Comparison of ENCODE assay signal across 10 mouse cellular contexts in genomic region chr7:132262696-132263095, GRCm38 (mm10). TPM values are rescaled to one million over a fixed set of nuclear protein-coding genes. Genes with fewer than 3 reads are reported as not detected.
A peak's percentile ranks its signal among the peaks of the same experiment; 100 is the strongest.
DNase-seq lines count a peak whose midpoint lies in the region; ATAC-seq and TF ChIP-seq lines count a peak whose summit lies in the region.
"Had no signal": no experiment of that assay in that cellular context is flagged by ENCODE, and none has a peak within 500 bp of the region (broad histone marks: within the 10 kb centered on the region; RNA-seq: fewer than 3 reads in every experiment).

No protein-coding gene starts in this region.

- H3K27me3 ChIP-seq in heart, embryonic 10.5 days (ENCODE audit: insufficient read depth, poor library complexity, severe bottlenecking), result no peaks in the 10 kb centered on the region
- no peaks in the 10 kb centered on the region for H3K27me3 ChIP-seq in embryonic facial prominence, embryonic 14.5 days (replicated peaks; ENCODE audit: control insufficient read depth, insufficient read depth, low read length)
- H3K27me3 ChIP-seq in liver, embryonic 14.5 days (ENCODE audit: control insufficient read depth, insufficient read depth, low read length), result no peaks in the 10 kb centered on the region
- H3K27me3 ChIP-seq in neural tube, embryonic 15.5 days (replicated peaks), result no peaks in the 10 kb centered on the region

- peak overlapping the region; percentile 64 for H3K27ac ChIP-seq in heart, embryonic 10.5 days
- peak overlapping the region; percentile 13; the same call in 1 of the 2 replicates for H3K27ac ChIP-seq in embryonic facial prominence, embryonic 14.5 days (replicated peaks; ENCODE audit: low read depth, low read length)
- H3K27ac ChIP-seq in liver, embryonic 14.5 days, result peak overlapping the region; percentile 41
- H3K27ac ChIP-seq in neural tube, embryonic 15.5 days (replicated peaks), result peak overlapping the region; percentile 54; the same call in 1 of the 2 replicates
- H3K27ac ChIP-seq: macrophage had no signal

- peak; percentile 74; the same call in 1 of the 2 replicates for ATAC-seq in embryonic facial prominence, embryonic 14.5 days (ENCODE audit: low read depth)
- ATAC-seq in liver, embryonic 14.5 days (ENCODE audit: insufficient read depth), result peak; percentile 74
- ATAC-seq in neural tube, embryonic 15.5 days (ENCODE audit: low FRiP score), result no peak
- no peak for ATAC-seq in monocyte, adult 5-6 weeks (replicated peaks; ENCODE audit: insufficient number of reproducible peaks, low FRiP score, low TSS enrichment, poor library complexity, severe bottlenecking)
- no peak for ATAC-seq in activated CD4-positive, CD25-positive, alpha-beta regulatory T cell, adult 4 months

- H3K4me1 ChIP-seq in heart, embryonic 10.5 days, result peaks cover 49% of the 10 kb centered on the region
- H3K4me1 ChIP-seq in embryonic facial prominence, embryonic 14.5 days (ENCODE audit: control insufficient read depth, insufficient read depth, low read length), result no peaks in the 10 kb centered on the region
- peaks cover 14 to 23% of the 10 kb centered on the region in 2 experiments for H3K4me1 ChIP-seq in liver, embryonic 14.5 days (replicated peaks; ENCODE audit: control insufficient read depth in 2 of 2, insufficient read depth in 2 of 2, low read length in 1 of 2)
- H3K4me1 ChIP-seq in neural tube, embryonic 15.5 days, result peaks cover 50% of the 10 kb centered on the region

- no peak overlapping the region for H3K4me3 ChIP-seq in heart, embryonic 10.5 days
- no peak overlapping the region for H3K4me3 ChIP-seq in embryonic facial prominence, embryonic 14.5 days (ENCODE audit: low read depth, low read length)
- peak overlapping the region; percentile 10 to 45; a peak in 3 of 4 replicates for H3K4me3 ChIP-seq in liver, embryonic 14.5 days (ENCODE audit: insufficient read depth in 1 of 2, low read depth in 2 of 2, low read length in 2 of 2)
- no peak overlapping the region for H3K4me3 ChIP-seq in neural tube, embryonic 15.5 days (replicated peaks)

- no peak for DNase-seq in heart, embryonic 10.5 days (ENCODE audit: low spot score)
- no peak for DNase-seq in heart, adult 9 months (ENCODE audit: low spot score in 2 of 2)
- DNase-seq in embryonic facial prominence, embryonic 14.5 days (ENCODE audit: low spot score), result peak; percentile 52
- DNase-seq in liver, embryonic 14.5 days (ENCODE audit: low read depth in 3 of 3, low spot score in 3 of 3), result peak; percentile 42 to 54 (median 46)
- DNase-seq in left cerebral cortex, adult 11 months (ENCODE audit: low spot score), result no peak
- DNase-seq: adrenal gland, postnatal 36 days had no signal

- no peaks in the 10 kb centered on the region for H3K9me3 ChIP-seq in heart, embryonic 10.5 days
- no peaks in the 10 kb centered on the region for H3K9me3 ChIP-seq in embryonic facial prominence, embryonic 14.5 days (ENCODE audit: control insufficient read depth, low read length)
- H3K9me3 ChIP-seq in liver, embryonic 14.5 days (ENCODE audit: control insufficient read depth, low read length), result no peaks in the 10 kb centered on the region
- H3K9me3 ChIP-seq in neural tube, embryonic 15.5 days (replicated peaks), result no peaks in the 10 kb centered on the region

- no peak for TF ChIP-seq CTCF in liver, embryonic 14.5 days (IDR thresholded peaks at IDR 0.05; ENCODE audit: low read depth)

- H3K4me2 ChIP-seq in embryonic facial prominence, embryonic 14.5 days (ENCODE audit: low read depth, low read length), result no peak overlapping the region
- peak overlapping the region; percentile 64 for H3K4me2 ChIP-seq in liver, embryonic 14.5 days (ENCODE audit: low read depth)
- no peak overlapping the region for H3K4me2 ChIP-seq in neural tube, embryonic 15.5 days

- 0 out of 2 replicates have a peak, but pooled peaks have one; percentile 24 for TF ChIP-seq EP300 in liver, embryonic 14.5 days (IDR thresholded peaks at IDR 0.05; ENCODE audit: low read depth)

- 0 out of 2 replicates have a peak, but pooled peaks cover 4% of the 10 kb centered on the region for H3K36me3 ChIP-seq in heart, embryonic 10.5 days
- peaks cover 33% of the 10 kb centered on the region for H3K36me3 ChIP-seq in embryonic facial prominence, embryonic 14.5 days (ENCODE audit: control insufficient read depth, insufficient read depth, low read length)
- H3K36me3 ChIP-seq in liver, embryonic 14.5 days (replicated peaks; ENCODE audit: control insufficient read depth, insufficient read depth, low read depth), result no peaks in the 10 kb centered on the region; the same call in 1 of the 2 replicates
- no peaks in the 10 kb centered on the region for H3K36me3 ChIP-seq in neural tube, embryonic 15.5 days

- 12% methylated on average over 6 of the region's 6 CpGs for WGBS in heart, embryonic 10.5 days
- WGBS in embryonic facial prominence, embryonic 14.5 days, result 47% methylated on average over 6 of the region's 6 CpGs
- 27% methylated on average over 6 of the region's 6 CpGs for WGBS in liver, embryonic 14.5 days (ENCODE audit: insufficient replicate concordance)
- 22% methylated on average over 6 of the region's 6 CpGs for WGBS in neural tube, embryonic 15.5 days

- no peak overlapping the region for H3K9ac ChIP-seq in embryonic facial prominence, embryonic 14.5 days (ENCODE audit: low read depth, low read length)
- peak overlapping the region; percentile 15; the same call in 1 of the 2 replicates for H3K9ac ChIP-seq in liver, embryonic 14.5 days (replicated peaks)
- no peak overlapping the region for H3K9ac ChIP-seq in neural tube, embryonic 15.5 days (replicated peaks)

RNA-seq across cellular contexts. Expression of gene Chst15, which starts 54.3 kb away (rescaled TPM):
- 3.3 and 7.6 TPM in 2 replicates for polyA plus RNA-seq in heart, embryonic 10.5 days (2016; fragmentation: Nextera tagmentation; extraction: Ambion mirVana)
- polyA plus RNA-seq in embryonic facial prominence, embryonic 14.5 days (2014; fragmentation: Nextera tagmentation; extraction: Ambion mirVana), result 14.2 and 16.2 TPM in 2 replicates
- 2.1 and 2.4 TPM in 2 replicates for polyA plus RNA-seq in liver, embryonic 14.5 days (2012; rRNA removed)
- 2.6 and 2.7 TPM in 2 replicates for polyA plus RNA-seq in liver, embryonic 14.5 days (2014; fragmentation: Nextera tagmentation; extraction: Ambion mirVana)
- polyA plus RNA-seq in neural tube, embryonic 15.5 days (2015; fragmentation: Nextera tagmentation; extraction: Ambion mirVana), result 17.1 and 19.7 TPM in 2 replicates
- 15.5 to 25.4 TPM (median 23.5 TPM) in 3 replicates for total RNA-seq in monocyte, adult 5-6 weeks (2017)
- 1 to 10 TPM; 2.1 to 4.0 TPM for polyA plus RNA-seq in activated CD4-positive, CD25-positive, alpha-beta regulatory T cell, adult 4 months (2017; shearing (Covaris generic))

Comparison
In these comparisons a context has a peak if more than half of its experiments do, and no peak if none do; other contexts are left out.
1. DNase-seq: peak in embryonic facial prominence, embryonic 14.5 days (single experiment) and liver, embryonic 14.5 days (3 of 3); none in heart, embryonic 10.5 days (single experiment), heart, adult 9 months (0 of 2) and left cerebral cortex, adult 11 months (single experiment).
2. H3K27ac ChIP-seq: peak in every context shown above with its lines; median percentile 64 in heart, embryonic 10.5 days; 54 in neural tube, embryonic 15.5 days; 41 in liver, embryonic 14.5 days; 13 in embryonic facial prominence, embryonic 14.5 days.
3. H3K4me3 ChIP-seq: peak in liver, embryonic 14.5 days (2 of 2); none in heart, embryonic 10.5 days (single experiment), embryonic facial prominence, embryonic 14.5 days (single experiment) and neural tube, embryonic 15.5 days (single experiment).
4. ATAC-seq: peak in embryonic facial prominence, embryonic 14.5 days (single experiment) and liver, embryonic 14.5 days (single experiment); none in neural tube, embryonic 15.5 days (single experiment), monocyte, adult 5-6 weeks (single experiment) and activated CD4-positive, CD25-positive, alpha-beta regulatory T cell, adult 4 months (single experiment).